Mouse (Mus musculus) activated CD4-positive, CD25-positive, alpha-beta regulatory T cell (primary cell): ENCODE results near the gene Sdhaf3. TPM values are rescaled to one million over a fixed set of nuclear protein-coding genes. Genes with fewer than 3 reads are reported as not detected.

ENCODE experiments used
- polyA plus RNA-seq, 2 experiments: library from polyadenylated mRNA; unstranded; fragments of 100-300 nt; shearing (Covaris generic); gene quantifications; one replicate each; pipeline ENCODE4 v1.2.1; 2017

Gene Sdhaf3
- 1 to 10 TPM; 1.8 to 2.2 TPM for polyA plus RNA-seq

GRCm38 (mm10) chr6:6955764-6956561 lies at the start of gene Sdhaf3:
Gene Sdhaf3, plus strand, starts transcription at chr6:6956004.

Other genes with a start within 250 kb of the Sdhaf3 start
- gene Dlx6, start 92.7 kb upstream of the Sdhaf3 start, polyA plus RNA-seq, result under 1 TPM in 1 of 2 experiments, not detected in 1; 0.39 TPM
- not detected for gene Dlx5, start 73.9 kb upstream of the Sdhaf3 start, polyA plus RNA-seq